Mouse (Mus musculus) ES-E14 (cell line): ENCODE results near the gene Pafah1b2. TPM values are rescaled to one million over a fixed set of nuclear protein-coding genes. Genes with fewer than 3 reads are reported as not detected.

Experiments
- DNase-seq: peaks from one replicate; pipeline ENCODE4 v3.0.0-alpha.2; 2013; ENCODE audit warnings: low read depth, low spot score
- H3K27ac ChIP-seq: 2 replicates; pipeline ENCODE4 v1.5.1; 2012; ENCODE audit warnings: low read depth, mild to moderate bottlenecking, low read length, moderate library complexity, mixed read lengths; ENCODE audit not compliant: poor library complexity, insufficient read depth, severe bottlenecking
- H3K36me3 ChIP-seq: 2 replicates; pipeline ENCODE4 v1.6.1; 2012; ENCODE audit warnings: mild to moderate bottlenecking, low read length, moderate library complexity, mixed read lengths; ENCODE audit not compliant: control insufficient read depth, poor library complexity, insufficient read depth, severe bottlenecking
- H3K4me1 ChIP-seq, 2 experiments: fragments of 150-350 bp in 1 of 2; sonication (generic) in 1 of 2; 2 replicates each; pipeline ENCODE4 v1.6.1; 2012; ENCODE audit warnings: low read length in 2 of 2, mild to moderate bottlenecking in 1 of 2, mixed read lengths in 1 of 2; ENCODE audit not compliant: control insufficient read depth in 2 of 2, insufficient read depth in 2 of 2, poor library complexity in 1 of 2
- H3K4me3 ChIP-seq, 2 experiments: fragments of 150-350 bp in 1 of 2; sonication (generic) in 1 of 2; 2 replicates each; pipeline ENCODE4 v1.5.1; 2012; ENCODE audit warnings: low read length in 2 of 2, low read depth in 1 of 2, mild to moderate bottlenecking in 1 of 2, mixed read lengths in 1 of 2; ENCODE audit not compliant: insufficient read depth in 1 of 2, poor library complexity in 1 of 2, severe bottlenecking in 1 of 2
- H3K9ac ChIP-seq: 2 replicates; pipeline ENCODE4 v1.6.1; 2012; ENCODE audit warnings: low read depth, mild to moderate bottlenecking, low read length, mixed read lengths; ENCODE audit not compliant: poor library complexity, insufficient read depth, severe bottlenecking
- H3K9me3 ChIP-seq: fragments of 150-350 bp; sonication (generic); 2 replicates; pipeline ENCODE4 v1.6.1; 2012; ENCODE audit warnings: low read depth, mild to moderate bottlenecking, low read length; ENCODE audit not compliant: control insufficient read depth, insufficient read depth
- CHD2 ChIP-seq: IDR thresholded peaks from 2 replicates; pipeline ENCODE4 v1.6.1; 2014; ENCODE audit warnings: mild to moderate bottlenecking, low read depth, low read length, inconsistent platforms
- HCFC1 ChIP-seq: IDR thresholded peaks from 2 replicates; pipeline ENCODE4 v1.6.1; 2012; ENCODE audit warnings: low read length, inconsistent platforms, borderline replicate concordance; ENCODE audit not compliant: insufficient read depth
- MAFK ChIP-seq: IDR thresholded peaks from 2 replicates; pipeline ENCODE4 v1.6.1; 2014; ENCODE audit warnings: mild to moderate bottlenecking, low read depth, low read length, inconsistent platforms; ENCODE audit not compliant: insufficient read depth
- ZC3H11A ChIP-seq: IDR thresholded peaks from 2 replicates; pipeline ENCODE4 v1.6.1; 2012; ENCODE audit warnings: low read depth, mild to moderate bottlenecking, inconsistent platforms, low read length, borderline replicate concordance
- ZNF384 ChIP-seq: IDR thresholded peaks from 2 replicates; pipeline ENCODE4 v1.6.1; 2012; ENCODE audit warnings: low read depth, low read length, inconsistent platforms
- in situ Hi-C, 2 experiments: fragments of 600-800 bp; cut with MboI; formaldehyde crosslinking; loops; one replicate each; pipeline ENCODE4 v1.15.1; 2025; ENCODE audit warnings: low sequenced_read_pairs in 2 of 2, inconsistent platforms in 1 of 2; ENCODE audit not compliant: unreplicated experiment in 2 of 2
- total RNA-seq: library from RNA; depleted of rRNA; stranded (reverse); fragments of 300-350 nt; gene quantifications from 2 replicates; pipeline ENCODE4 v1.2.3, GENCODE M21; 2012

Gene Pafah1b2
- total RNA-seq, 1 experiment, result 64.9 TPM

DNA sequence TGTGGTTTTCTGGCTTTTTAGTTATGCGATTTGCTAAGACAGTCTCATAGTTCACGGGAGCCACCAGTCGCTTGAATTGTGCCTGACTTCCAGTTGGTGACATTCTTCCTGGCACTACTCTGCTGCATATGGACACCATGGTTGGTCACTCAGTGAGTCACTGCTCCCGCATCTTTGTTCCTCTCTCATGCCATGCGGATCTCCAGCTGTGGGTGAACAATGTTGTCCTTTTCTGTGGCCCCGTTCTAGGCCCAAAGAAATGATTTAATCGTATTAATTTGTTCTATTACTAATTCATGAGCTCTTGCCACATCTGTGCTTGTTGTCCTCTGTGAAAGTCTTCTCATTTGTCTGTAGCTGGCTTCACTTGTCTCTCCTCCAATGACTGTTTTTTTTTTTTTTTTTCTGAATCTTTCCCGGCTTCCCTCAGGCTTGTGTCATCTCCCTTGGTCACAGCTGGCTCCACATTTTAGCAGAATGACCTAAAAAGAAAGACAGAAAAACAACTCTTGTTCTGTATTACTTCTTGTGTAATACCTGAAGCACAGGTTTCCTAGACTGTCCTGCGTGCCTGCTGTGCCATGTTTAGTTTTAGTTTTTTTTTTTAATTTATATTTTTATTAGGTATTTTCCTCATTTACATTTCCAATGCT is 40.6 kb upstream of the Pafah1b2 start:
- no peak overlapping the region for H3K4me3 ChIP-seq
- in situ Hi-C loops, result no loop called here
- TF ChIP-seq HCFC1 (no peak), MAFK (no peak), ZC3H11A (no peak), CHD2 (no peak), ZNF384 (no peak)
- no peaks in the 10 kb centered on the region for H3K36me3 ChIP-seq
- no peak for DNase-seq
- H3K4me1 ChIP-seq, result peaks cover 0 to 10% of the 10 kb centered on the region in 2 experiments; a peak in 2 of 4 replicates
- no peak overlapping the region for H3K27ac ChIP-seq
- no peak overlapping the region for H3K9ac ChIP-seq
- no peaks in the 10 kb centered on the region for H3K9me3 ChIP-seq

DNA sequence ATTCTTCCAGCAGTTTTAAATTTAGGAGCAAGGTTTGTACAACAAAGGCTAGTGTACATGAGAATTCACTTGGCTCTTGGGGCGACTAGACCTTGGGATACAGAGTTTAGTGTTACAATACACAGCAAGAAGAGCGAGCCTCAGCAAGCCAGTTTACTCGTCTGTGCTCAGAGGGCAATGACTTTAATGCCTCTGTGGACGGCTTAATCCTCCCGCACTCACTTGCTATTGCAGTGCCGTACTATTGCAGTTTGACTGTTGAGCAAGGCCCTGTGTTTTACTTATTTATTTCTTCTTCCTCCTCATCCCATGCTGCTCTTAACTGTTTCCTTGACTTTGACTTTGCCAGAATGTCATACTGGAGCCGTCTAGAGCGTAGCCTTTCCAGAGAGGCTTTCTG is 37.7 kb upstream of the Pafah1b2 start:
- H3K4me1 ChIP-seq, result peaks cover 0 to 7% of the 10 kb centered on the region in 2 experiments; a peak in 2 of 4 replicates
- TF ChIP-seq HCFC1 (no peak), ZC3H11A (no peak), ZNF384 (no peak), CHD2 (no peak), MAFK (no peak)
- H3K9ac ChIP-seq, result no peak overlapping the region
- no peak overlapping the region for H3K4me3 ChIP-seq
- H3K9me3 ChIP-seq, result no peaks in the 10 kb centered on the region
- H3K36me3 ChIP-seq, result no peaks in the 10 kb centered on the region
- in situ Hi-C loops, result no loop called here
- no peak overlapping the region for H3K27ac ChIP-seq
- no peak for DNase-seq

DNA sequence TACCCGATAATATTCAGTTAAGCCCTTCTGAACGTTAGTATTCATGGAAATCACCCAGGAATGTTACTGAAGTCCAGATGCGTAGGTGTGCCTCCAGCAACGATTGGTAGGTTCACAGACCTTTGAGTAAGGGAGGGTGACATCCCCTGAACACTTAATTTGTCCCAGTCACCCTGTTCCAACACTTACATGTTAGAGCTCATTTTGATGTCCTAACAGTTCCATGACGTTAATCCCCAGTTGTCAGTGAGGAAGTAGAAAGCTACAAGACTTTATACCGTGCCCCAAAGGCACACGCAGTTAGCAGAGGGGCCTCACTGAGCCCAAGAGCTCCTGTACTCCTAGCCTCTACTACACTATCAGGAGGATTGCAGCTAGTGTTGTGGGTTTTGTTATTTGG is 37.0 kb upstream of the Pafah1b2 start:
- Histone ChIP-seq H3K36me3 (no peaks in the 10 kb centered on the region), H3K9ac (no peak overlapping the region), H3K4me3 (no peak overlapping the region), H3K9me3 (no peaks in the 10 kb centered on the region), H3K27ac (no peak overlapping the region), H3K4me1 (peaks cover 0 to 7% of the 10 kb centered on the region in 2 experiments; a peak in 2 of 4 replicates)
- TF ChIP-seq ZNF384 (no peak), CHD2 (no peak), MAFK (no peak), HCFC1 (no peak), ZC3H11A (no peak)
- DNase-seq, result no peak
- in situ Hi-C loops, result no loop called here

DNA sequence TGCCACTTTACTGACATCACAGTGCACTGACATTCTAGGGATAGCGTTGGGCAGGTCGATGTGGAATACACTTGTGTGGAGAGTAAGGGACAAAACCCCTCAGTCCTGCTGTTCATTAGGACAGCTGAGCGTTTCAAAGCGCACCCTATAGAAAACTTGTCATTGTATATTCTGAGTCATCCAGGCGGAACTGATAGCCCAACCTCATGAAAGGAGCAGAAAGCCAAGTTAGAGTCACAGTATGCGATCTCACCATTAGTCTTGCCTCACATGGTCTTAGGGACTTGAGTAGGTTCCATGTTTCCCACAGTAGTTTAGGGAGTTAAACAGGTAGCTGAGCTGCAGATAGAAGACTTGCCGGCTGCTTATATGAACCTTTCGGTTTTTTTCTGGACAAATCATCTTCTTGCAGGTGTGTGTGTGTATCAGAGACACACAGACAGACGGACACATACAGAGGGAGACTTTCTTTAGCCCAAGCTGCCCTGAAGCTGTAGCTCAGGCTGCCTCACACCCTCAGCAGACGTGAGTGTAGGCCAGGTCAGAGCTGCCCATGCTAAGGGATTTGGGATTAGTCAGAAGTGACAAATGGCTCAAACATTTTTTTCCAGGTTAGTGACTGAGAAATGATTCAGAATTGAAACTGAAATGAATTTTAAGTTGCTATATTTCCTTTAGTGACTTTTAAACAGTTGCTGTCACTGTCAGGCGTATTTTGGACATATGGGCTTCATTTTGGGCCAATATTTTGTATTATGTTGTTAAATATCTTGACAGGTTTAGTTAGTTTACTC is 34.4 kb upstream of the Pafah1b2 start:
- Histone ChIP-seq H3K4me1 (peaks cover 0 to 6% of the 10 kb centered on the region in 2 experiments; a peak in 2 of 4 replicates), H3K9me3 (no peaks in the 10 kb centered on the region), H3K27ac (no peak overlapping the region), H3K9ac (no peak overlapping the region), H3K36me3 (no peaks in the 10 kb centered on the region), H3K4me3 (no peak overlapping the region)
- TF ChIP-seq CHD2 (no peak), ZC3H11A (no peak), HCFC1 (no peak), MAFK (no peak), ZNF384 (no peak)
- no peak for DNase-seq
- in situ Hi-C loops, result no loop called here
